Mouse (Mus musculus) stomach, postnatal 0 days (tissue): ENCODE data around the gene Adck2. TPM values are rescaled to one million over a fixed set of nuclear protein-coding genes. Genes with fewer than 3 reads are reported as not detected.
A peak's percentile ranks its signal among the peaks of the same experiment; 100 is the strongest.

ENCODE experiments used
- ATAC-seq: fragments of 200-750 bp; cut with Nextera tagmentation; 2 replicates; pipeline ENCODE4 v1.8.0; 2017; ENCODE audit not compliant: low FRiP score, low TSS enrichment
- DNase-seq: peaks from one replicate; pipeline ENCODE4 v3.0.0-alpha.2; 2016; ENCODE audit warnings: low spot score
- H3K27ac ChIP-seq: fragments of 300-500 bp; sonication (generic); replicated peaks from 2 replicates; pipeline ENCODE4 v1.5.1; 2014; ENCODE audit warnings: mild to moderate bottlenecking, control low read depth
- H3K27me3 ChIP-seq: fragments of 300-500 bp; sonication (generic); 2 replicates; pipeline ENCODE4 v1.6.1; 2014; ENCODE audit warnings: low read length; ENCODE audit not compliant: control insufficient read depth, insufficient read depth
- H3K36me3 ChIP-seq: fragments of 300-500 bp; sonication (generic); 2 replicates; pipeline ENCODE4 v1.6.1; 2014; ENCODE audit warnings: low read length, mixed read lengths; ENCODE audit not compliant: control insufficient read depth, insufficient read depth
- H3K4me1 ChIP-seq: fragments of 300-500 bp; sonication (generic); replicated peaks from 2 replicates; pipeline ENCODE4 v1.6.1; 2014; ENCODE audit warnings: antibody characterized with exemption; ENCODE audit not compliant: control insufficient read depth, insufficient read depth
- H3K4me2 ChIP-seq: fragments of 300-500 bp; sonication (generic); replicated peaks from 2 replicates; pipeline ENCODE4 v1.6.1; 2014; ENCODE audit warnings: low read depth, mild to moderate bottlenecking, control low read depth, moderate library complexity
- H3K4me3 ChIP-seq: fragments of 300-500 bp; sonication (generic); 2 replicates; pipeline ENCODE4 v1.5.1; 2014; ENCODE audit warnings: low read depth, low read length, control low read depth
- H3K9ac ChIP-seq: fragments of 300-500 bp; sonication (generic); 2 replicates; pipeline ENCODE4 v1.6.1; 2014; ENCODE audit warnings: mild to moderate bottlenecking, low read length, control low read depth, mixed read lengths
- H3K9me3 ChIP-seq: fragments of 300-500 bp; sonication (generic); 2 replicates; pipeline ENCODE4 v1.6.1; 2016; ENCODE audit warnings: low read length; ENCODE audit not compliant: control insufficient read depth
- CTCF ChIP-seq: IDR thresholded peaks from 2 replicates; pipeline ENCODE4 v1.5.1; 2016; ENCODE audit warnings: antibody characterized with exemption, low read depth, mild to moderate bottlenecking, moderate library complexity
- EP300 ChIP-seq: optimal IDR thresholded peaks from 2 replicates; pipeline ENCODE3; 2016; ENCODE audit warnings: antibody characterized with exemption
- WGBS: fragments of 180-500 bp; shearing (Covaris S2); extraction: QIAGEN DNeasy Blood & Tissue Kit; methylation state at CpG from one replicate; pipeline ENCODE4 v1.1.7; 2014; 5-methylcytosine and 5-hydroxymethylcytosine counted together
- polyA plus RNA-seq: library from polyadenylated mRNA; unstranded; fragments of >200 nt; fragmentation: Nextera tagmentation; extraction: Ambion mirVana; gene quantifications from 2 replicates; pipeline ENCODE4 v1.2.1, GENCODE M21; 2015

Gene Adck2
- polyA plus RNA-seq, 1 experiment from 2014 or later: 22.0 TPM

DNA sequence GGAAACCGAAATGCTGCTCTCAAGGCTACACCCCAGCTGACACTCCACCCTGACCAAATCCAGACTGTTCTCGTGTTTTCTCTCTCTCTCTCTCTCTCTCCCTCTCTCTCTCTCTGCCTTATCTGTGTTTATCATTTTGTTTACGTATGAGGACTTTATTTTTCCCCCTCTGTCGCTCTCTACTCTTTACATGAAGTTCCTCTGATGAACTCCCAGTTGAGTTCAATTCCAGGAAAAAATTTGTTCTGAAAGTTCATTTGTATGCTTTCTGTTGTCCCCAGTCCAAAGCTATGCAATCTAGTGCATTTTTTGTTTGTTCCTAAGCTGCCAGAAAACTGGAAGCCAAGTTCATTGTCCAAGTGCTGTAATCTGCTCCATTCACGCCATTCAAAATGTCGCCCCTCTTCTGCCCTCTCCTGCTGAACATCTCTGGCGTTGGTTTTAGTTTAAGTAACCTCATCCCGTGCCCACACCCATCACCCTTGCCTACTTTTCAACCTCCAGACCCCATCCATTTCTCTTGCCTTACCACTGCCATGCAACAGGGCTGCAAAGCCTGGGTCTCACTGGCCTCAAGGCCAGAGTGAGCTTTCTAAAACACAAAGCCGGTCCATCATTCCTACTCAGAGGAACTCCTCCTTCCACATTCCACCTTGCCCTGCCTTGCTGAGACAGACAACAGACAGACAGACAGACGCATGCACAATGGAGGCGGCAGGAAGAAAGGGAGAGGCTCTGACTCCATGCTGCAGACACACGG lies 18.6 kb upstream of the Adck2 start:
- Histone ChIP-seq H3K4me2 (peak overlapping the region; percentile 40), H3K4me1 (no peaks in the 10 kb centered on the region; the same call in 1 of the 2 replicates), H3K27ac (peak overlapping the region; percentile 1; the same call in 1 of the 2 replicates), H3K4me3 (no peak overlapping the region), H3K9me3 (no peaks in the 10 kb centered on the region), H3K36me3 (no peaks in the 10 kb centered on the region), H3K27me3 (no peaks in the 10 kb centered on the region), H3K9ac (no peak overlapping the region)
- DNase-seq: no peak
- no peak for TF ChIP-seq CTCF
- TF ChIP-seq EP300: no peak
- WGBS: 51% methylated on average over 11 of the region's 12 CpGs
- no peak for ATAC-seq

DNA sequence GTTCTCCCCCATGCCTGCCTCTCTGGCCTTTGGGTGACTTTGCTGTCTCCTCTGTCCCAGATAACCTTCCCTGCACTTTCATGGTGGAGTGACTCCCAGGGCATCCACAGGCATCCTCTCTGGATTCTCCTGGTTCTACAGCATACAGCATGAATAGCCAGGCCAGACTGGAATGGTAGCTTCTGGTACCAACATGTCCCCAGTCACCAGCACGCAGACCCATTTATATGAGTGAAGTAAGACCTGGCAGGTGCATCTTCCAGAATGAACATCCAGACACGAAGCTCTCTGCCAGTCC lies 18.1 kb upstream of the Adck2 start:
- H3K4me3 ChIP-seq: no peak overlapping the region
- no peak overlapping the region for H3K27ac ChIP-seq
- TF ChIP-seq EP300: no peak
- TF ChIP-seq CTCF: no peak
- 63% methylated on average over 2 of the region's 2 CpGs for WGBS
- no peak for DNase-seq
- H3K9me3 ChIP-seq: no peaks in the 10 kb centered on the region
- ATAC-seq: no peak
- no peak overlapping the region for H3K9ac ChIP-seq
- no peaks in the 10 kb centered on the region for H3K36me3 ChIP-seq
- H3K4me2 ChIP-seq: peak overlapping the region; percentile 40
- H3K4me1 ChIP-seq: no peaks in the 10 kb centered on the region; the same call in 1 of the 2 replicates
- no peaks in the 10 kb centered on the region for H3K27me3 ChIP-seq

DNA sequence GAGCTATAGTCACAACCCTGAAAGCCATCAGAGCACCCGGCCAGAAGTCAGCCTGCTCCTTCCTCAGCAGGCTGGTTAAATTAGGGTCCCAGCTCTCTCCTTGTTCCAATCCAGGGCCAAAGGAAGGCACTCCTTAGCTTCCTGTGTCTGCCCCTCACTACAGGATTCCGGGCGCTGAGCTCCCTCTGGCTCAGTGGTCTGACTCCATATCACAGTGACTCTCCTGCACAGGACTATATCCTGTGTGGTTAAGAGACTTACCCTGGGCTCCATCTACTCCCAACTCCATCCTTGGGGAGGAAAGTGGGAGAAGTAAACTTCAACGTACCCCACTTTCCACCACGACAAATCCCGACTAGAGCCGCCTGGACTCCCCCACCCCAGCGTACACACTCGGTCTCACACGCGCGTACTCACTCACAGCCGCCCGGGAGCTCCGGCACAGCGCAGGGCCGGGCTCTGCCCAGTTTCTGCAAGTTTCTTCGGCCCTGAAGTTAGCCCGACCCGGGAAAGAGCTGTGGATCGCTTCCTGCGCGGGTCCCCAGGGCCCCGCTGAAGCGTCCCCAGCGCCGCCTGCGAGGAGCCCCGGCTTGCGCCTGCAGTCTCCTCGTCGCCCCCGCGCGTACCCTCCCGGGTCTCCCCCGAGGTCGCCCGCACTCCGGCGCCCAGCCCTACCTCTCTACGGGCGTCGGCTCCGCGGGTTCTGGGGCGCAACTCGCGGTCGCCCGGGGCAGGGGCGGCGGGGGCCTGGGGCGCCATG lies 16.6 kb upstream of the Adck2 start:
- peak overlapping the region; percentile 88 for H3K9ac ChIP-seq
- no peak for TF ChIP-seq EP300
- no peak for TF ChIP-seq CTCF
- ATAC-seq: peak; percentile 62
- H3K27me3 ChIP-seq: no peaks in the 10 kb centered on the region
- peak overlapping the region; percentile 77 for H3K4me2 ChIP-seq
- peak overlapping the region; percentile 90 for H3K27ac ChIP-seq
- H3K9me3 ChIP-seq: no peaks in the 10 kb centered on the region
- H3K4me3 ChIP-seq: peak overlapping the region; percentile 79
- DNase-seq: peak; percentile 53
- H3K4me1 ChIP-seq: no peaks in the 10 kb centered on the region; the same call in 1 of the 2 replicates
- 2% methylated on average over 35 of the region's 54 CpGs for WGBS
- H3K36me3 ChIP-seq: no peaks in the 10 kb centered on the region

DNA sequence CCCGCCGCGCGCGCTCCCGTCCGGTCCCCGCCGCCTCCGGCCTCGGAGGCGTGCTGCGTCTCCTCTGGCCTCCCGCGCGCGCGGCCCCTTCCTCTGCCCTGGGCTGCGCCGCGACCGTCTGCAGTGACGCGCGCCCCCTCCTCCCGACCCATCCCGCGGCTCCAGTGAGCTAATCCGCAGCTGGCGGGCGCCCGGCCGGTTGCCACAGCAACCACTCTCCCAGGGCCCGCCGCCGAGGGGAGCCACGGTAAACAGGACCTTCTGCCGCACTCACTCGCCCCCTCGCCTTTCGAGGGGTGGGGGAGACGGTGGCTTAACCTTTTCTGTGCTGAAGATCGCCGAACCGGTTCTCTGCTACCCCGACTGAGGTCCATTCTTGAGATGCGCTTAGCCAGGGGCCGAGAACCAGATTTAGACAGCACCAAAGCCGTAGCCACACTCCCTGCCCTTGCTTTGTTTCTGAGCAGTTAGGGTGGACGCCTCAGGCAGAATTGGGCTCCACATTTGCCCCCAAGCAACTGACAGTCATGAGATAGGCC lies 15.9 kb upstream of the Adck2 start, which contains the start of gene Dennd2a:
Dennd2a (minus strand) TSS at position 145 of the 539 bp plus-strand sequence.
- H3K9me3 ChIP-seq: no peaks in the 10 kb centered on the region
- peak within 1 kb of the TSS; percentile 77 for H3K4me2 ChIP-seq
- H3K4me1 ChIP-seq: no peaks in the 10 kb centered on the region; the same call in 1 of the 2 replicates
- peak within 1 kb of the TSS; percentile 90 for H3K27ac ChIP-seq
- ATAC-seq (peak; percentile 86), DNase-seq (peak; percentile 76)
- 3% methylated on average over 37 of the region's 50 CpGs for WGBS
- H3K9ac ChIP-seq: peak within 1 kb of the TSS; percentile 88
- H3K27me3 ChIP-seq: no peaks in the 10 kb centered on the region
- TF ChIP-seq EP300 (no peak), CTCF (no peak)
- H3K36me3 ChIP-seq: no peaks in the 10 kb centered on the region
- H3K4me3 ChIP-seq: peak within 1 kb of the TSS; percentile 79

DNA sequence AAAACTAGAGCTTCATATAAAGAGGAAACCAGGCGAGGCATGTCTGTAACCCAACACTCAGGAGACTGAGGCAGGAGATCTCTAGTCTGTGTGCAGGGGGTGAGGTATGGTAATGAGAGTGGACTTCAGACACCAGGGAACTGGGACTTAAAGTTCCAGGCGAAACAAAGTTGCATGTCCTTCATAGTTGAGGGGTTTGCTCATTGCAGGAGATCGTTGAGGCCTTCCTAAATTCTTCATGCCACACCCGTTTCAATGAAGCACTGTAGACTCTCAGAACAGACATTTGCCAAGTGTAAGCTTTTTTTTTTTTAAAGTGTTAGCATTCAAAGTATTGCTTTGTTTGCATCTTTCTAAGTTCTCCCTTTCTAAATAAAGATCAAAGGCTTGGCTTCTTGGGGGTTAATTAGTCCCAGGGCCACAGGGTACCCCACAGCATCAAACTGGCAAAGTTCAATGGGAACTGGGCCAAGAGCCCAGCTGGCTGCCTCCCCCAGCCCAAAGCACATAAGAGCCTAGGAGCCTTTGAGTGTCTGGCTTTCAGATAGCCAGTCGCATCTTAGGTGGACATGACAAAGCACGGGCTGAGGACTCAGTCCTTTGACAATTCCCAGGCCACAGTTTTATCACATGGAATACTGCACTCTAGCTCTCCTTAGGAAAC lies 14.3 kb upstream of the Adck2 start:
- H3K27ac ChIP-seq: no peak overlapping the region

More for the DNA sequence above, 14.3 kb upstream of the Adck2 start:
- no peaks in the 10 kb centered on the region; the same call in 1 of the 2 replicates for H3K4me1 ChIP-seq
- 59% methylated on average over 6 of the region's 6 CpGs for WGBS
- no peaks in the 10 kb centered on the region for H3K36me3 ChIP-seq
- DNase-seq (no peak), ATAC-seq (no peak)
- no peaks in the 10 kb centered on the region for H3K9me3 ChIP-seq
- no peak overlapping the region for H3K9ac ChIP-seq
- H3K4me3 ChIP-seq: no peak overlapping the region
- H3K27me3 ChIP-seq: no peaks in the 10 kb centered on the region
- no peak overlapping the region for H3K4me2 ChIP-seq
- TF ChIP-seq EP300: no peak
- no peak for TF ChIP-seq CTCF
